Mouse (Mus musculus): ENCODE measurements around the gene Ppp3ca. TPM values are rescaled to one million over a fixed set of nuclear protein-coding genes. Genes with fewer than 3 reads are reported as not detected.

The Ppp3ca gene
- total and polyA plus RNA-seq, 2 experiments from 2014 or later: 137 to 177 TPM

DNA sequence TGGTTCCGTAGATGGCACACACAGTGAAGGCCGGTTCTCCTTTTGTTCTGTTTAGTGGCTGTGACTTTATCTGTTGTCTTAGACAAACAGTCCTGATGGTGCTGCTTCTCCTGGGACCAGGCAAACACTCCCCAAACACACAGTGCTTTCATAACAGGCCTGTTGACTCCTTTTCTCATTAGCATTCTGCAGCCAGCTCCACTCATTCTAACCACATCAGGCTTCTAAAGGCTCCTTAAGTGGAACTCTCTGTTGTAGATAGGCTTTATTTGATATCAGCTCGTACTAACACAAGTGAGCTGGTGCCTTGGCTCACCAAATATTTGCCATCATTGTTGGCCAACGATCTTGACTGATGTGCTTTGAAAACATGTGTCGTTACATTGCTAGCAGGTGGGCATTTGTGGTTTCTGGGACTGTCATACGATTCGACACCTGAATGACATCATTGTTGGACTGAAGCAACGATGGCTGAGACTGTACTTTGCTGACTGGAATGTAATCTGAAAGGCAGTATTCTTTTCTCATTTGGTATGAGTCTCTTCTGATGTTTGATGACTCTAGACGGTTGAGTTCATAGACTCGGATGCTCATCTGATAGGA is 74.5 kb downstream of the Ppp3ca start:
- Histone ChIP-seq H3K4me3 (ENCODE audit: low read length) (no peak overlapping the region), H3K27ac (no peak overlapping the region), H3K9ac (replicated peaks; ENCODE audit: low read length) (no peak overlapping the region), H3K27me3 (ENCODE audit: insufficient read depth, low read length) (no peaks in the 10 kb centered on the region), H3K36me3 (ENCODE audit: insufficient read depth, low read length) (no peaks in the 10 kb centered on the region), H3K4me1 (ENCODE audit: insufficient read depth, low read length) (0 out of 2 replicates have a peak, but pooled peaks cover 16% of the 10 kb centered on the region), H3K4me2 (ENCODE audit: low read depth, low read length) (no peak overlapping the region), H3K9me3 (ENCODE audit: low read length) (no peaks in the 10 kb centered on the region)
- no peak for TF ChIP-seq CTCF (IDR thresholded peaks at IDR 0.05; ENCODE audit: low read depth)
- DNase-seq (ENCODE audit: low spot score) (no peak), ATAC-seq (no peak)
- WGBS: 67% methylated on average over 10 of the region's 10 CpGs

DNA sequence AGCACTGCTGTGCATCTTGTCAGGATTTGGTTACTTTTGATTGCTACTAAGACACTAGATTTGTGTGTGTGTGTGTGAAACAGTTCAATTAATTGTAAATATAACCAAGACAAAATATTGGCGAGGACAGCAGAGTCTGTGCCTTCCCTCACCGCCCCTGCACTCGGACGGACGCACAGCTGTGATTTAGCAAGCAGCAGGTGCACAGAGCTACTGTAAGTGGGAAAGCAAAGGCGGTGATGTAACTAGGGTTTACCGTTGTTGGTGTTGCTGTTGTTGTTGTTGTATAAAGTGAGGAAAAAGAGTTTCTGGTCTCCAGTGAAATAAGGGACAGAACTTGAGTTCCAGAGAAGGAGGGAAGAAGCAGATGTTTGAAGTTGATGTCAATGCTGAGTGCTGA is 75.5 kb downstream of the Ppp3ca start:
- Histone ChIP-seq H3K9ac (replicated peaks; ENCODE audit: low read length) (no peak overlapping the region), H3K27me3 (ENCODE audit: insufficient read depth, low read length) (no peaks in the 10 kb centered on the region), H3K4me1 (ENCODE audit: insufficient read depth, low read length) (0 out of 2 replicates have a peak, but pooled peaks cover 16% of the 10 kb centered on the region), H3K9me3 (ENCODE audit: low read length) (no peaks in the 10 kb centered on the region), H3K36me3 (ENCODE audit: insufficient read depth, low read length) (no peaks in the 10 kb centered on the region), H3K4me2 (ENCODE audit: low read depth, low read length) (no peak overlapping the region), H3K27ac (no peak overlapping the region), H3K4me3 (ENCODE audit: low read length) (no peak overlapping the region)
- no peak for TF ChIP-seq CTCF (IDR thresholded peaks at IDR 0.05; ENCODE audit: low read depth)
- ATAC-seq (no peak), DNase-seq (ENCODE audit: low spot score) (no peak)
- 41% methylated on average over 7 of the region's 7 CpGs for WGBS

DNA sequence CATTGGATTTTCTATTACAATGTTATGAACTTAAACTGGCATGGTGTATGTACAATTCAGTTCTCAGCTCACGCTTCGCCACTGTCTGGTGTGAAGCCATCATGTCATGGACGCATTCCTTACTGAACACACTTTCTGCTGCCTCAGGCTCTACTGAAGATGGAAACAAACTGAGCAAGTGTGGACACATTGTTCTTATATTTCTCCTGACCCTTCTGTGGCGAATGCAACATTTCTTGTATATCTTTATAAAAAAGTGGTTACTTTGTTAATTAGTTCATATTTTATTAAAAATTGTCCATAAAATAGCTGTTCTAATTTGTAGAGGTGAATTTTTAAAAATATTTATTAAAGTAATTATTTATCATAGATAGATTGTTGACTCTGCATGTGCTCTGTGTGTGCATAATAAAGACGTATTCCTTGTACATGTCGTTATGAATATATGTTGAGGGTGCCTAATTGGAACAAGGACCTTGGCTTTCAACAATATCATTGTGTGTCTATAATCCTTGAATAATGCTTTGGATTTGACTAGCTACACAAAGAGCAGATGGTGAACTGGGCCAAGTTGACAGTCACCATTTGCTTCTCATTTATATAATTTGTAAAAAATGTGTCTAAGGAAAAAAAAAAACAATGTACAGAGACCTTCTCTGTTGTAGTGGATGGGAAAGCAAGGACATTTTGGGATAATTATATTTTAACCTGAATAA is 79.0 kb downstream of the Ppp3ca start:
- H3K4me2 ChIP-seq (ENCODE audit: low read depth, low read length): no peak overlapping the region
- no peak for TF ChIP-seq CTCF (IDR thresholded peaks at IDR 0.05; ENCODE audit: low read depth)
- ATAC-seq (no peak; the same call in 1 of the 2 replicates), DNase-seq (ENCODE audit: low spot score) (no peak)
- H3K9ac ChIP-seq (replicated peaks; ENCODE audit: low read length): no peak overlapping the region
- no peak overlapping the region for H3K4me3 ChIP-seq (ENCODE audit: low read length)
- no peaks in the 10 kb centered on the region for H3K36me3 ChIP-seq (ENCODE audit: insufficient read depth, low read length)
- 0 out of 2 replicates have a peak, but pooled peaks cover 12% of the 10 kb centered on the region for H3K4me1 ChIP-seq (ENCODE audit: insufficient read depth, low read length)
- no peak overlapping the region for H3K27ac ChIP-seq
- WGBS: 66% methylated on average over 6 of the region's 6 CpGs
- no peaks in the 10 kb centered on the region for H3K9me3 ChIP-seq (ENCODE audit: low read length)
- H3K27me3 ChIP-seq (ENCODE audit: insufficient read depth, low read length): no peaks in the 10 kb centered on the region

DNA sequence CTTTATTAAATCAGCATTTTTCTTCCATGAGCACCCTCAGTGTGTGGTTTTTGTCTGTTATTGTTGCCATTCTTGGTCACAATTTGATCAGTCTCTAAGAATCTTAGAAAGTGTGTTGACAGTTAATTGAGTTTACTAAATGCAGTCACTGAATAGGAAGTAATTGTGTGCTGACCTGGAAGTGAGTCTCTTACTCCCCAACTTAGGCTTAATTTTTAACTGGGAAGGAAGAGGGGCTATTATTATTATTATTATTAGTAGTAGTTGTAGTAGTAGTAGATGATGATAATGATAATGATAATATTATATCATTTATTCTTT is 79.5 kb downstream of the Ppp3ca start:
- Histone ChIP-seq H3K27me3 (ENCODE audit: insufficient read depth, low read length) (no peaks in the 10 kb centered on the region), H3K4me2 (ENCODE audit: low read depth, low read length) (no peak overlapping the region), H3K9me3 (ENCODE audit: low read length) (no peaks in the 10 kb centered on the region), H3K4me3 (ENCODE audit: low read length) (no peak overlapping the region), H3K27ac (no peak overlapping the region), H3K36me3 (ENCODE audit: insufficient read depth, low read length) (no peaks in the 10 kb centered on the region), H3K4me1 (ENCODE audit: insufficient read depth, low read length) (0 out of 2 replicates have a peak, but pooled peaks cover 14% of the 10 kb centered on the region), H3K9ac (replicated peaks; ENCODE audit: low read length) (no peak overlapping the region)
- no peak for DNase-seq (ENCODE audit: low spot score)
- no peak for TF ChIP-seq CTCF (IDR thresholded peaks at IDR 0.05; ENCODE audit: low read depth)
- ATAC-seq: no peak

DNA sequence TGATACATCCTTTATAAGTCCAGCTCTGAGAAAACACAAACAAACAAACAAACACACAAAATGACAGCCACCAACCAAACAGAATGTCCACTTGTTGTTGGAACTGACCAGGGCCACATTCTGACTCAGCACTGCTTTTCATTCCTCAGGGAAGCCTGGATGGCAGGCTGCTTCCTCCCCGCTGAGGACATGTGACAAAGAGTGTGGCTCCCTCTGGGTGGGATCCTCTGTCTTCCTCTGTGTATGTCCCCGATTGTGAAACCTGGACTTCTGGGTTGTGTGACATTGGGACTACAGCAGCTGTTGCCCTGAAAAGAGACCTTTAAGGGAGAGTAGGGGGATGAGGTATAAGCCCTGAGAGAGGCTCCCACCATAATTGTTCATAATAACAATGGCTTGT is 80.0 kb downstream of the Ppp3ca start:
- DNase-seq (ENCODE audit: low spot score): no peak
- WGBS: 18% methylated on average over 2 of the region's 2 CpGs
- Histone ChIP-seq H3K9ac (replicated peaks; ENCODE audit: low read length) (no peak overlapping the region), H3K4me3 (ENCODE audit: low read length) (no peak overlapping the region), H3K9me3 (ENCODE audit: low read length) (no peaks in the 10 kb centered on the region), H3K4me1 (ENCODE audit: insufficient read depth, low read length) (0 out of 2 replicates have a peak, but pooled peaks cover 11% of the 10 kb centered on the region), H3K27ac (no peak overlapping the region), H3K4me2 (ENCODE audit: low read depth, low read length) (no peak overlapping the region), H3K36me3 (ENCODE audit: insufficient read depth, low read length) (no peaks in the 10 kb centered on the region), H3K27me3 (ENCODE audit: insufficient read depth, low read length) (no peaks in the 10 kb centered on the region)
- ATAC-seq: no peak
- no peak for TF ChIP-seq CTCF (IDR thresholded peaks at IDR 0.05; ENCODE audit: low read depth)

DNA sequence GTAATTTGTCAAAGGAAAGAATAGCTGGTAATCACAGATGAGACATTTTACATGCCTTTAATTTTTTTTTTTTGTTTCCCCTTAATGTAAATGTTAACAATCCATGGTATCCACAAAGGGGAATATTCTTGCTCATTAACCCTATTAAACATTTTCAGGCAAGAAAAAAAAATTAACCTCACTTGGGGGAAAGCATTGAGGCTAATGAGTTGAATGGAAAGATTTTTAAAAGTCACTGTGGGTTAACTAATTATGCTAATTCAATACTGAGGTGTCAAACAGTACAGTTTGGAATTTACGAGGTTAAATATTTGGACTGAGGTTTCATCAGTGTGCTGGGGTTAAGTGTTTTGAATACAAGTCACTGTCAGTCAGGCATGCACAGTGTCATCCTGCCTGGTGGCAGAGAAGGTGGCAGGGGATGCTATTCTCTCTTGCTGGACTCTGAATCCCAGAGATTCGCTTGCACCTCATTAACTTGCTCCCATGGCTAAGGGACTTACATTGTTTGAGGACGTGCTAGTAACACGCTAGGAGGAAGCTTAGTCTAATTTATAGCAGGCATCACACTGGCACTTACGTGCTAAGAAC is 82.3 kb downstream of the Ppp3ca start:
- H3K36me3 ChIP-seq (ENCODE audit: insufficient read depth, low read length): no peaks in the 10 kb centered on the region
- H3K27me3 ChIP-seq (ENCODE audit: insufficient read depth, low read length): no peaks in the 10 kb centered on the region
- H3K4me3 ChIP-seq (ENCODE audit: low read length): no peak overlapping the region
- no peak overlapping the region for H3K4me2 ChIP-seq (ENCODE audit: low read depth, low read length)
- TF ChIP-seq CTCF (IDR thresholded peaks at IDR 0.05; ENCODE audit: low read depth): no peak
- no peak for DNase-seq (ENCODE audit: low spot score)
- no peaks in the 10 kb centered on the region for H3K9me3 ChIP-seq (ENCODE audit: low read length)
- no peak overlapping the region for H3K9ac ChIP-seq (replicated peaks; ENCODE audit: low read length)
- H3K4me1 ChIP-seq (ENCODE audit: insufficient read depth, low read length): 0 out of 2 replicates have a peak, but pooled peaks cover 9% of the 10 kb centered on the region
- WGBS: 34% methylated on average over 5 of the region's 5 CpGs
- H3K27ac ChIP-seq: no peak overlapping the region
- ATAC-seq: no peak

DNA sequence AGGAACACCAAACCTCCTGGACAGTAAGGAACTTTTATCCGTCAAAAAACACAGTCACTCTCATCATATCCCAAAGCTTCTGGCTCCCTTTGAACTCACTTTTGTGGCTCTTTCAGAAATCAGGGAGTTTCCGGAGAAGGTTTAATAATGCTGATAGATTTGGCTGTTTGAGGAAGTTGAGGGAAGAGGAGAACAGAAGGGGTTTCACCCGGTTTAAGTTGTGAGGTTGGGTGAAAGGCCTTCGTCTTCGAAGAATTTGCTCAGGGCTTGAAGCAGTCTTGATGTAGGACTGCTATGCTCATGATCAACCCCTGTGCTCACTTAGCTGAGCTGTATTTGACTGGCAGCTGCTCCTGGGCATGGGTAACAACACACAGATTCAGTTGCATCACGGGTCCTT is 86.2 kb downstream of the Ppp3ca start:
- 90% methylated on average over 6 of the region's 6 CpGs for WGBS
- Histone ChIP-seq H3K9me3 (ENCODE audit: low read length) (no peaks in the 10 kb centered on the region), H3K27me3 (ENCODE audit: insufficient read depth, low read length) (no peaks in the 10 kb centered on the region), H3K9ac (replicated peaks; ENCODE audit: low read length) (no peak overlapping the region), H3K27ac (no peak overlapping the region), H3K4me3 (ENCODE audit: low read length) (no peak overlapping the region), H3K4me1 (ENCODE audit: insufficient read depth, low read length) (0 out of 2 replicates have a peak, but pooled peaks cover 9% of the 10 kb centered on the region), H3K4me2 (ENCODE audit: low read depth, low read length) (no peak overlapping the region), H3K36me3 (ENCODE audit: insufficient read depth, low read length) (no peaks in the 10 kb centered on the region)
- TF ChIP-seq CTCF (IDR thresholded peaks at IDR 0.05; ENCODE audit: low read depth): no peak
- ATAC-seq (no peak), DNase-seq (ENCODE audit: low spot score) (no peak)
